Mouse (Mus musculus) activated CD4-positive, CD25-positive, alpha-beta regulatory T cell, adult 4 months (primary cell): ENCODE results near the gene H1f0. TPM values are rescaled to one million over a fixed set of nuclear protein-coding genes. Genes with fewer than 3 reads are reported as not detected.
"Not testable (repeated sequence)": the region's sequence is repeated elsewhere in the genome, so short reads cannot be mapped to it uniquely, and the experiment has no call there.

Source experiments
- ATAC-seq: one replicate; pipeline ENCODE4 v1.8.0; 2017
- polyA plus RNA-seq, 2 experiments: library from polyadenylated mRNA; unstranded; fragments of 100-300 nt; shearing (Covaris generic); gene quantifications; one replicate each; pipeline ENCODE4 v1.2.1; 2017

Gene H1f0
- polyA plus RNA-seq, 2 experiments from 2014 or later: 37.2 to 37.8 TPM

DNA sequence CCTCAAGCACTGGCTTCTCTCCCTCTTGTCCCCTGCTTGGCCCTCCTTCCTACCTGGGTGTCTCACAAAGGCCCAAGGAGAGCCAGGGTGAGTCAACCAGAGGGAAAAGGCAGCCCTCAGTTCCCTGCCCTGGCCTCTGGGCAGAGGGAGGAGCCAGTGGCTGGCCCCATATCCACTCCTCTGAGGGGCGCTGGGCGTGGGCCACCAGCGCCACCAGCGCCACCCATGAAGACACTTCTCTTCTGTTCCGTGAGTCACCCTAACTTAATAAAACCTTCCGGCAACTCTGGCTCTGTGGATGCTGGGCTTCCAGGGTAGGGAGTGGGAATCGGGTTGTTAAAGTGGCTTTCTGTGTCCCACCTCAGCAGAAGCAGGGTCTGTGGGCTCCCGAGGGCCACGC lies 22.7 kb upstream of the H1f0 start:
- ATAC-seq: no peak

DNA sequence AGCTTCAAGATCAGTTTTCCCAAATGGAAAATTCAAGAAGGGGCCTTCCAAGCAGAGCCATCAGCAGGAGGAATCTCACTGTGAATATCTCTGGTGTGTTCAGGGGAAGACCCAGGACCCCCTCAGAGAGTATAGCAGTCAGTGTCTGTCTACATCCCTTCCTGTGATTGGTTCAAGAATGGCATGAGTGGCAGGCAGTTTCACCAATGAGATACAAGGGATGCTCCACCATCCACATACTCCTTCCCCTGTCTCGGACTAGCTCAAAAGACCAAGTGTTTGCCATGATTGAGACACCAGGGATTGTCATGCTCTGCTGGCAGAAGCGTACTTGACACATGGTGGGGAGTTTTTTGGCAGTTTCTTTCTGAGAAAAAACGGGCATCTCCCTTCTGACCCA lies 21.6 kb upstream of the H1f0 start:
- no peak for ATAC-seq

DNA sequence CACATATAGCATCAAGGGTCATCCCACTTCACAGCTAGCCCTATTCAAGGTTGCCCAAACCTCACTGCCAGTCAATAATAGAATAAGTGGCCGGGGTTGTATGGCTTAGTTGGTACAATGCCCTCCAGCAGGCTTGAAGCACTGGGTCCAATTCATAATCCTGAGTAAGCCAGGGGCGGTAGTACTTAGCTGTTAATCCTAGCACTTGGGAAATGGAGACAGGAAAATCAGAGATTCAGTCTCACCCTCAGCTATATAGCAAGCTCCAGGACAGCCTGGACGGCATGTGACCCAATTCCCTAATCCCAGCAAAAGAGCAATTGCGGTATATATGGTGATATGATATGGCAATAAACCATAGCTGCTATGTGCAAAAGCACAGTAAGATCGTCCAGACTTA lies 21.2 kb upstream of the H1f0 start:
- no peak for ATAC-seq

DNA sequence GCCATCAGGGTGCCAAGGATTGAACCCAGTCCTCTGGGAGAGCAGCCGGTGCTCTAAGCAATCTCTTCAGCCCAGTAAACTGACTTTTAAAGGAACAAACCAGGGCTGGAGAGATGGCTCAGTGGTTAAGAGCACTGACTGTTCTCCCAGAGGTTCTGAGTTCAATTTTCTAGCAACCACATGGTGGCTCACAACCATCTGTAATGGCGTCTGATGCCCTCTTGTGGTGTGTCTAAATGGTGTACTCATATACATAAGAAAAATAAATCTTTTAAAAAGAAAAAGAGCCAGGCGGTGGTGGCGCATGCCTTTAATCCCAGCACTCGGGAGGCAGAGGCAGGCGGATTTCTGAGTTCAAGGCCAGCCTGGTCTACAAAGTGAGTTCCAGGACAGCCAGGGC lies 20.4 kb upstream of the H1f0 start:
- not testable (repeated sequence) for ATAC-seq

DNA sequence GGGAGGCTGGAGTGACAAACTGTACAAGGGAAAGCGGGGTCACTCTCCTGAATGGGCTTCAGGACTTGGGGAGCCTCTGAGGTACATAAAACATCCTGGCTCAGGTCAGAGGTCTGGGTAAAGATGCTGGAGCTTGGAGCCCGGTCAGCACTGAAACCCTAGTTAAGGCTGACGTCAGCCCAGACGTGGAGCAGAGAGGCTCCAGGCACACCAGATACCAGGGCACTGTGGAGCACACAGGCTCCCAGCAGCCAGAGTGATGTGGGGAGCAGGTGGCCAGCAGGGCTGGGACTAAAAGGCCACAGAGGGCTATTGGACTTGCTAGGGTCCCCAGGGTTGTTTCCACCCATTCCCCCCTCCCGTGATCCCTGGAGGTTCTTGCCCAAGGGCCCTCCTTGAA lies 18.5 kb upstream of the H1f0 start:
- no peak for ATAC-seq

DNA sequence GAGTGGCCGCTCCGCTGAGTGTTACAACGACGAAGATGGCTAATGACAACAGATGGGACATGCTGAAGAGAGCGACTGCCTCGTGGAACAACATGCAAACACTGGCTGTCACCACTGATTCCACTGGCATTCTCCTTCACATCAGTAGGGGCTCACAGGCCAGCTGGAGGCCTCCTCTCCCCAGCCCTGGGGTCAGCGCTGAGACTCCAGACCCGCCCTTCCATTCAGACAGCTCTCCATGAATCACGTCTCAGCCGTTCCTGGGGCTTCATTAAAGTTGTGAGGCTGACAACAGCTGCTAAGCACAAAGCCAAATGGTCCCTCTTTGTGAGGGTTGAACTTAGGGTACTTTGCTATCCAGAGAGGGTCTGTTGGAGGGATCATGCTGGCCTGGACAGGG lies 16.7 kb upstream of the H1f0 start:
- no peak for ATAC-seq

DNA sequence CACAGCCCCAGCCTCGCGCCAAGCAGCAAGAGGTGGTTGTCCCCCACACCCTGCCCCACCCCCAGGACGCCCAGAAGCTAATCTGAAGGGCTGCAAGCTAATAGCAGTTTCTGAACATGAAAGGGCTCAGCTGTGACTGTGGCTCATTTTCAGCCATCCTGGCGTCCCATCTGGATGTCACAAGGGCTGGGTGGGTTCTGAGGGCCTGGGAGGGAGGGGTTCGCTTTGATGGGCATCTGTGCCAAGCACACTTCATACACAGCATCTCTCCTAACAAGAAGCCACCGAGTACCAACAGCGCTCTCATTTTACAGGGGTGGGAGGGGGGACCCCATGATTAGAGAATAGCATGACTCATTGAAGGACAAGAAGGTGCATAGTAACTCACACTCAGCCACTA lies 14.9 kb upstream of the H1f0 start:
- no peak for ATAC-seq

DNA sequence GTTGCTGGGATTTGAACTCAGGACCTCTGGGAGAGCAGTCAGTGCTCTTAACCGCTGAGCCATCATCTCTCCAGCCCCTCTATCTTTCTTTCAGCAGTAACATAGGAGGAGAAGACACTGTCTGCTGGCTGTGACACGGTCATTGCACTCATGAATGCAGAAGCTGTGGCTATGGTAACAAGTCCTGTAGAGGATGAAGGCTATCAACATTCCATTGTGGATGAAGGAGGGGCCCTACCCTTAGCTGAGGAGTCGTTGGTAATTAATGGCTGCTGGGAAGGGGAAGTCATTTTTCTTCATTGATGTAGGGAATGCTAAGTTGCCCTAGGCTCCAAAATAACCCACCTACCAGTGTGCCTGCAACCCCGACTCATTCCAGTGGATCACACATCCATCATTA lies 10.1 kb upstream of the H1f0 start:
- no peak for ATAC-seq

DNA sequence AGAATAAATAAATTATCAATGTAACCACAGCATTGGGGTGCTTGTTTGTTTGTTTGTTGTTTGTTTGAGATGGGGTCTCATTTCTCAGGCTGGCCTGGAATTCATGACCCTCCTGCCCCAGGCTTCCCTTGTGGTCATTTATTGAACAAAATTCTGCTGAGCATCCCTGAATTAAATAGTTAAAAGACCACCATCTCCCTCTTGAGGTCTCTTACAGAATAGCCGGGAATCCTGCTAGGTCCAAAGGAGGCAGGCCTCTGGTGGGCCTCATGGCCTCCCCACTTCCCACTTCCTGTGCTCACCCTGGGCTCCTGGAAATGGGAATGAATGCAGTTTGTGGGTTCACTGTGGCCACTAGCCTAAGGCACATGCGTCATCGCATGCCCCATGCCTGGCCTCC lies 9.4 kb upstream of the H1f0 start:
- ATAC-seq: no peak

DNA sequence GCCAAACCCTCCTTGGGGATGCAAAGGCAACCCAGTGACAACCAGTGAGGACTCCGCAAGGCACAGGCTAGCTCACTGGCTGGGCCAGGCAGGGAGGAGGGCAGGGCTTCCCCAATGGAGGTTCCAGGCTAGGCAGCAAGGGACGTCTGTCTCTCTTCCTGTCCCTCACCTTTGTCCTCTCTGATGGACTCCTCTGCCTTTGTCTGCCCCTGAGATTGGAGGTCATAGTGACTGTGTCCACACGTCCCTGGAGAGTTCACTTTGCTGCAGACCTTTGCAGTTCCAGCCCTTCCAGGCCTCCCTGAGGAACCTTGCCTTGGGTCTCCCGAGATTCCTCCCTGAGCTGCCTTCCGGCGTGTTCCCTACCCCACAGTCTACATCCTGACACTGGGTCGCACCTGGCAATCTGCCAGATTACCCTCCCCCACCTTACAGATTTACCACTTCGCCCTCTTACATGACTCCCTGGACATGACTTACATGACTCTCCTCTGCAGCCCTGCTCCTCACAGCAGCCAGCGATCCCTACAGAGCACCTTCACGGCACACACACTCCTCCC lies 5.5 kb upstream of the H1f0 start:
- no peak for ATAC-seq

DNA sequence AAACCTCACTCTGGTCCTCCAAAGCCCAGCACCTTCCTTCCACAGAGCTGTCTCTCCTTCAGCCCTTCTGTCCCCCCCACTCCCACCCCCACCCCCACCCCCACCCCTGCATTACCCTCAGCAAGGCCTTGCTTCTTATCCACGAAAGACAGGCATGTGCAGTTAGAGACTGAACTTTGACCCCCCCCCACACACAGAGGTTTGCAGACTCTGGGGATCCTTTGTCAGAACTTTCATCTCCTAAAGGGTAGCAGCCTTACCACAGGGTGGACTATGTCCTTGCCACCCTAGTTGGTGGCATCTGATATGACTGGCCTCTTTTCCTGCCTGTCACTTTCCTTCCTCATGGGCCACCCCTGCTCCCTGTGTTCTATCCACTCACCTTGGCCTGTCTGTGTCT lies 4.9 kb upstream of the H1f0 start:
- no peak for ATAC-seq

DNA sequence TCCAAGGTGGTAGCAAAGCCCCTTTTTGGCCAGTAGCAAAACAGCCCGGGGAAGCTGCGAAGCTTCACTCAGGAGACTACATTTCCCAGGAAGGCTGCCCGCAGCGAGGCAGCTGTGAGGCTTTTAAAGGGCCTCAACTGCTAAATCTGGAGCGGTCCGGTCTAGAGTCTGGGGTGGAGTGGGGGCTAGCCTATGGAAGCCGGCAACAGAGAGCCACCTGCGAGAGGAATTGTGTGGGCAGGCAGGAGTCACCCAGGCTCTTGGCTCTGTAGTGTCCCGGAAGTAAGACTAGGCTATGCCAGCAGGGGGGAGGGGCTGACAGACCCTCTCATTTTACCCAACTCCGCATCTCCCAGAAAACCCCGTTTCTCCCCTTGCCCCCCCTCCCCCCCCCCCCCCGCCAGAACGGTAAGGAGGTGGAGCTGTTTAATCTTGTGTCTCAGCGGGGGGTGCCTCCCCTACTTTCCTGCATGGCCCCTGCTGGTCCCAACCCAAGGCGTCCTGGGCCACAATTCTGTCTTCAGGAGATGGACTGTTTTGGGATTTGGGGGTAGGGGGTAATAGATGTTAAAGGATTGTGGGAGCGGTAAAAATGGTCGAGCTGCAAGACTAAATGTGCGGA lies 2.5 kb upstream of the H1f0 start:
- ATAC-seq: no peak

DNA sequence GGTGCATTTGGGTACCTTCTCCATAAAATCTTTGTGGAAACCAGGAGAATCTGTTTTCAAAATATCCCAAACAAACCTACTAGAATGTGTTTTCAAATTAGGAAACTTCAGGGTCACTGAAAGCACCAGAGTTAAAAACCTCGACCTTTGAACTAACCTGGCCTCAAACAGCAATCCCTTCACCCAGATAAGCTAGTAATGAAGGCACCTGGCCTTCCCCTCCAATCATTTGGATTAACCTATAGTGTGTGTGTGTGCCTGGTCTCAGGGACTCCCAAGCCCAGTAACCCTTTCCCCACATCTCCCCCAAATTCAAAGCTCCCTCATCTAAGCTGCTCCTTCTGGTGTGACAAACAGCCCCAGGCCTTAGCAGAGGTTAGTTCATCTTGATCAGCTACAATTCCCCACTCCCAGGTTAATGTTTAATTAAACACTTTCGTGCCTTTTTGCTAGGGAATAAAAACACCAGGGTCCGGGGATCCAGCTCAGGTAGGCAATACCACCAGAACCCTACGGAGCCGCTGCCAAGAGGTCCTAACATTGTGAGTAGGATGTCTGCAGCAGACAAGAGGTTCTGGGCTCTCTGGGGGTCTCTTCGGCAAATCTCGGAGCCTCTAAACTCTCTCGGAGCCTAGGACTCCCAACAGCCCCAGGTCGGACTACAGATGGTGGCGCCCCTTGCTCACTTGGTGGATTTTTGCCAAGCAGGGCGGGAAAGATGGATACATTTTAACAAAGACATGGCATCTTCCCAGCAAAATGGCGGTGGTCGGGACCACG lies 1.5 kb upstream of the H1f0 start:
- ATAC-seq: no peak

DNA sequence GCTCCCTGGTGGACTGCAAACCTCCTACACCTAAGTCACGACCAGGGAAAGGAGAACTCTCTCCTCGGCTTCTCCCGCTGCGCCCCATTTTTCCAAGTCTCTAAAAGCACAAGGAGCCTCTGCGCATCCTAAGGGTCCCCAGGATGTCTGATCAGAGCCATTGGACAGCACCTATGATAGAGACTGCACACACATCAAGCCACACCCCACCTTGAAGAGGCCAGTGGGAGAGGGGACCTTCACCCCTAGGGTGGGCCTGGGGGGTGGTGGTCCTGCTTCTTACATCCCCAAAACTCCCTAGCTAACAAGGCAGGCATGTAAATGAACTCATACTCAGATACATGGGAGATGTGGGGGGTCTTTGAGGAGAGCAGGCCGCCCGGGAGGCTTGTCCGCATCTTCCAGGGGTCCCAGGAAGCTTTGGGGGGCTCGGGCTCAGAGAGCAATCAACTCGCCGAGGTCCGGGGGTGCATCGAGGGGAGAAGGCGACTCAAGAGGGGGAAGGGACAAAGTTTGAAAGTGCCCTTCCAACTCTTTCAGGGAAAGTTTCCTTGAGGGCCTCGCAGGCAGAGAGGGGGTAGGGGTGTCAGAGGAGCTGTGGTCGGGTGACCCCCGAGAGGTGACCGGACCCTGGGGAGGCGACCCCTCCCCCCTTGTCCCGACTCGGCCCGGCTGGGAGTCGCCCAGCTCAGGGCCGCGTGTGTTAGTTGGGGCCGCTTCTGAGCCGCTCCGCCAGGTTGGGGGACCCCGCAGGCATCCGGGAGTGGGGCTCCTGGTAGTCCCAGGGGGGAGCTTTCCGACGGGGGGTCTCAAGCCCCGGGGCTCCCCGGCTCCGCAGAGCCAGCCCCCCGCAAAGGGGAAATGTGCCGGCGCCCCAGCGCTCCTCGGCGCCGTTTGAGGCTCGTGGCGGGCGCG lies 702 bp upstream of the H1f0 start:
- ATAC-seq: no peak

DNA sequence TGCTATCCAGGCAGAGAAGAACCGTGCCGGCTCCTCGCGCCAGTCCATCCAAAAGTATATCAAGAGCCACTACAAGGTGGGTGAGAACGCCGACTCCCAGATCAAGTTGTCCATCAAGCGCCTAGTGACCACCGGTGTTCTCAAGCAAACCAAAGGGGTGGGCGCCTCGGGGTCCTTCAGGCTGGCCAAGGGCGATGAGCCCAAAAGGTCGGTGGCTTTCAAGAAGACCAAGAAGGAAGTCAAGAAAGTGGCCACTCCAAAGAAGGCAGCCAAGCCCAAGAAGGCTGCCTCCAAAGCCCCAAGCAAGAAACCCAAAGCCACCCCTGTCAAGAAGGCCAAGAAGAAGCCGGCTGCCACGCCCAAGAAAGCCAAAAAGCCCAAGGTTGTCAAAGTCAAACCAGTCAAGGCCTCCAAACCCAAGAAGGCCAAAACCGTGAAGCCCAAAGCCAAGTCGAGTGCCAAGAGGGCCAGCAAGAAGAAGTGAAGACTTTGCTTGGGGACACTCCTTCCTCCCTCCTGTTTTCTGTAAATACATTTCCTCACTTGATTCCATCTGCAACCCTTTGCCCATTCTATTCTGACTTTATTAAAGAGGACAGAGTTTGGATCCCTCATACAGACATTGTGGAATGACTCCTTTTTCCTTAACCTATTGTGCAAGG lies 704 bp downstream of the H1f0 start:
- no peak for ATAC-seq

DNA sequence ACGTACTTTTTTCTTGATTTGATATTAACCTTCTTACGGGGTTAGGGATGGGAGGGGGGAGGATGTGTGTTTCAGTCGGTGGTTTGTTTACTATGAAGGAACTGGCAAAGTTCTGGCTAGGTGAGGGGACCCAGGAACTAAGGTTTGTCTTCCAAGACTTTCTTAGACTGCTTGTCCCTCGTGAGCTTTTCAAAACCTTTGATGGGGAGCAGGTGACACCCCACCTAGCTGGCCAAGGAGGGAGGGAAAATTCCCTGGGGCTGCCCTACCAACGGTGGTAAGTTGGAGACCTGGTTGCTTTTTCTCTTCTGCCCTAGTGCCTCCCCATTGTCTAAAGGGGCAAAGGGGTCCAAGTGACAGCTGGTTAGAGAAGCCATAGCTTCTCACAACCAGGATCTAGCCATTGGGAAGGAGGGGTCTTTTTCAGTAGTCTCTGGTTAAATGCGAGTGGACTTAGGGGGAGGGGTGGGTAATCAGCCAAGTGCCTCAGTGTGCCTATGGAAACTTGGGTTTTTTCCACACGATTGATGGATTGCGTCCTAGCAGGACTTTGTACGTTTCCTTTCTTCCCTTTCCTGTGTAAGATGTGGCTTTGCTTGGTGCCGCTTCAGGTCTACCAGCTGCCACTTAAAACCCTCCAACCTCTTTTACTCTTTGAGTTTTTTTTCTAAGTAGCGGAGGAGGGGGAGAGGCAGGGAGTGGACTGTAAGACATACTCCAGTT lies 1.4 kb downstream of the H1f0 start:
- no peak for ATAC-seq

DNA sequence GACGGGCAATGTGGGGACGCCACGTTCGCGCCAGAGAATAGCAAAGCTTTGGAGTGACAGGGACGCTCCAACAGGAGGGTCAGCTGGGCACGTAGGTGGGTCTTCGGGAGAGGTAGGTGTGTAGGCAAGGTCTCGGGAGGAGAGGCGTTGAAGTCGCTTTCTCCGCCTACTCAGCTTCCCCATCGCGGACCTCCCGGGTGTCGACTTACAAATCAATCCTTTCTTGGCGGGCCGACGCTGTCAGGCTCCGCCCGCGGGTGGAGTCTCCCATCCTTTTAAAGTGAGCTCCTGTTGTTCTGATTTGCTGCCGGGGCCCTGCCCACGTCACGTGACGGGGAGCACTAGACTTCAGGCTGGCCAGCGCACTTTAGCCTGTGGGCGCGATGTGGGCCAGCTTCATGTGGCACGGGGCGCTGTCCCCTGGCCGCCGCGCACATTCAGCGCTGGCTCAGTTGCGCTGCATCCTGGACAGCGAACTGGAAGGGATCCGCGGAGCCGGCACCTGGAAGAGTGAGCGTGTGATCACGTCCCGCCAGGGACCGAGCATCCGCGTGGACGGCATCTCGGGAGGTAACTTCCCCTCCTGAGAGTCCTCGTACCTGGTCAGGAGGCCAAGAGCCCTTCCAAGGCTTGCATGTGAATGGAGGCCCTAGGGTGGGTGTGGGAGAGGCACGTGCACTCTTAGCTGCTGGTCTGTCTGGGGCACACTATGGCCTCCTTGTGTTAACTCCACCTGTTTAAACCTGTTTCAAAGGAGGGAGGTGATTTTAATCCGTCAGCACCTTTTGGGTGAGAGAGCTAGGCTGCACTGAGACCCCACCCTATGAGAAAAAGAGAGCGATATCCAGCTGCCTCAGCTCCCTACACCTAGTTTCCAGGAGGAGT lies 2.5 kb downstream of the H1f0 start:
- ATAC-seq: peak; percentile 72

DNA sequence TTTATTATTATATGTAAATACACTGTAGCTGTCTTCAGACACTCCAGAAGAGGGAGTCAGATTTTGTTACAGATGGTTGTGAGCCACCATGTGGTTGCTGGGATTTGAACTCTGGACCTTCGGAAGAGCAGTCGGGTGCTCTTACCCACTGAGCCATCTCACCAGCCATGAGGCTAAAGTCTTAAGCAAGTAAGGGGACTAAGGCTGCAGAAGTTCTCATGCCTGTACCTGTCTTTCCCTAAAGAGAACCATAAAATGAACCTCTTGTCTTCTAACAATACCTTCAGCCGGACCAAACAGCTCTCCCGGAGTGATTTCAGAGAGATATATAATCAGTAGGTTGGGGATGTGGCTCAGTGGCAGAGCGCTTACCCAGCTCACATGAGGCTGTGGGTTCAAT lies 3.7 kb downstream of the H1f0 start:
- ATAC-seq: not testable (repeated sequence)

DNA sequence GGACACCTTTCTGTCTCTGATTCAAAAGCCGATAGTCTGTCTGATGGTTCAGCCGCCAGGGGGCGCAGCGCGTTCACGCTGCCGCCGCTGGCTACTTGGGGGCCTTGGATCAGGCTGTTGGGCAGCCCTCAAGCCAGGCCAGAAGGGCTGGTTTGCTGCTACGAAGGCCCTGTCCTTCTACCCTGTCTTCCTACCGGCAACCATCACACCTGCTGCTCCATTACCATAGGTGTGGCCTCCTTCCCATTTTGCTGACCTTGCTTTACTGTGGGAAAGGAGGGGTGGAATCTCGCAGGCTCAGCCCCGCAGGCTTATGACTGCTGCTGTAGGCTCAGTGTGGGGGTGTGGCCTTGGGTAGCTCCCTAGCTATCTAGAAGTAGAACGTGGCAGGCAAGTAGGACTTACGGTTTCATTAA lies 9.7 kb downstream of the H1f0 start:
- no peak for ATAC-seq

DNA sequence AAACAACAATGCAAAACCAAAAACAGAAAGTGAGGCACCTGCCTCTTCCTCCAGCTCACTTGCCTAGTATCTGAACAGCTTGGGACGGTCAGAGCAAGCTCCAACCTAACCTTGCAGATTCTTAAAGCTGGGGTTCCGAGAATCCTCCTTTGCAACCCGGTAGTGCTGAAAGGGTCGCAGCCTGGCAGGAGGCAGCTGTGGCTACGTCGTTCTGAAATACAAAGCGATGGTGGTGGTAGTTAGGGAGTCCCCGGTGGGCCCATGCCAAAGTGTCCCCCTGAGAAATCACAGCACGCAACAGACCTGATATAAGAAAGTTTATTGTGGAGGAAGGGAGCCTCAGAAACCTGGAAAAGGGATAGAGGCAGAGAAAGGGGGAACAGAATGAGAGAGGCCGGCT lies 10.1 kb downstream of the H1f0 start:
- no peak for ATAC-seq

DNA sequence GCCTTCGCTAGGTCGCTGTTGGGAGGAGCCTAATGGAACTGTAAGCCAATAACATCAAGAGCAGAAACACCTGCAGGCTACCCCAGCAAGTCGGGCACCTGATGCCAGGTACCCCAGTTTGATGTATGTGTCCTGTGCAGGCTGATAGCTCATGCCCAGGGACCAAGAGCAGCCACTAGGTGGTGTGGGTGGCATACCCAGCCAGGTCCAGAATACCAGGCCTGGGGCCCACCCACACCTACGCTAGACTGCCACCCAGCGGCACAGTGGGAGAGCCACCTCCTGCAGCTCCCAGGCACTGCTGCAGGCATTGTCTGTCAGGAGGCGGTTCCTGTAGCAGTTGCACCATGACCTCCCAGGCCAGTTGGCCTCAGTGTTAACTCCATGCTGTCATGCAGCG lies 10.6 kb downstream of the H1f0 start:
- peak; percentile 82 for ATAC-seq
